Mouse (Mus musculus) MEL (cell line): ENCODE results near the gene Dennd2a. TPM values are rescaled to one million over a fixed set of nuclear protein-coding genes. Genes with fewer than 3 reads are reported as not detected.

ENCODE experiments used
- DNase-seq: peaks from one replicate; pipeline ENCODE4 v3.0.0; 2011; ENCODE audit warnings: low read depth, low spot score
- H3K27ac ChIP-seq: 2 replicates; pipeline ENCODE4 v1.5.1; 2012; ENCODE audit warnings: low read depth, mild to moderate bottlenecking, control low read depth, low read length, moderate library complexity; ENCODE audit not compliant: control insufficient read depth
- H3K27me3 ChIP-seq, 2 experiments: fragments of 150-350 bp in 1 of 2; sonication (generic) in 1 of 2; 2 replicates each; pipeline ENCODE4 v1.6.1; 2012; ENCODE audit warnings: low read length in 2 of 2, mild to moderate bottlenecking in 2 of 2, improper control_type of control experiment in 1 of 2, moderate library complexity in 1 of 2; ENCODE audit not compliant: insufficient read depth in 2 of 2, control insufficient read depth in 1 of 2
- H3K36me3 ChIP-seq, 2 experiments: 2 replicates each; pipeline ENCODE4 v1.6.1; 2012 to 2014; ENCODE audit warnings: low read length in 2 of 2, improper control_type of control experiment in 1 of 2, inconsistent platforms in 1 of 2, mild to moderate bottlenecking in 1 of 2; ENCODE audit not compliant: insufficient read depth in 2 of 2, control insufficient read depth in 1 of 2
- H3K4me1 ChIP-seq, 2 experiments: fragments of 150-350 bp in 1 of 2; sonication (generic) in 1 of 2; 2 replicates each; pipeline ENCODE4 v1.6.1; 2012; ENCODE audit warnings: low read length in 2 of 2, improper control_type of control experiment in 1 of 2, mild to moderate bottlenecking in 1 of 2; ENCODE audit not compliant: insufficient read depth in 2 of 2, control insufficient read depth in 1 of 2
- H3K4me3 ChIP-seq, 2 experiments: fragments of 150-350 bp in 1 of 2; sonication (generic) in 1 of 2; 2 replicates each; pipeline ENCODE4 v1.5.1; 2012; ENCODE audit warnings: low read depth in 2 of 2, low read length in 2 of 2, mild to moderate bottlenecking in 2 of 2, moderate library complexity in 2 of 2, control low read depth in 1 of 2, improper control_type of control experiment in 1 of 2; ENCODE audit not compliant: control insufficient read depth in 1 of 2, insufficient read depth in 1 of 2
- H3K79me2 ChIP-seq: 2 replicates; pipeline ENCODE4 v1.6.1; 2012; ENCODE audit warnings: mild to moderate bottlenecking, low read length, moderate library complexity; ENCODE audit not compliant: control insufficient read depth, poor library complexity, insufficient read depth
- H3K9ac ChIP-seq: 2 replicates; pipeline ENCODE4 v1.6.1; 2012; ENCODE audit warnings: low read depth, mild to moderate bottlenecking, control low read depth, low read length, moderate library complexity; ENCODE audit not compliant: control insufficient read depth, poor library complexity, severe bottlenecking
- H3K9me3 ChIP-seq: fragments of 150-350 bp; sonication (generic); replicated peaks from 2 replicates; pipeline ENCODE4 v1.6.1; 2012; ENCODE audit warnings: mild to moderate bottlenecking, low read length, improper control_type of control experiment, moderate library complexity; ENCODE audit not compliant: insufficient read depth
- CTCF ChIP-seq, 3 experiments: IDR thresholded peaks in 2 of 3; conservative IDR thresholded peaks in 1 of 3; 2 replicates each; pipeline ENCODE4 v1.5.1; 2011 to 2012; ENCODE audit warnings: low read length in 3 of 3, low read depth in 2 of 3, mild to moderate bottlenecking in 2 of 3, improper control_type of control experiment in 1 of 3, inconsistent platforms in 1 of 3, mixed read lengths in 1 of 3, moderate library complexity in 1 of 3; ENCODE audit not compliant: control insufficient read depth in 1 of 3, insufficient read depth in 1 of 3, poor library complexity in 1 of 3, severe bottlenecking in 1 of 3
- EP300 ChIP-seq, 2 experiments: IDR thresholded peaks; 2 replicates each; pipeline ENCODE4 v1.6.1; 2011; ENCODE audit warnings: improper control_type of control experiment in 2 of 2, low read length in 2 of 2, low read depth in 1 of 2, mild to moderate bottlenecking in 1 of 2
- ETS1 ChIP-seq: IDR thresholded peaks from 2 replicates; pipeline ENCODE4 v1.6.1; 2012; ENCODE audit warnings: low read depth, mild to moderate bottlenecking, inconsistent platforms, low read length, improper control_type of control experiment, moderate library complexity
- HCFC1 ChIP-seq: IDR thresholded peaks from 2 replicates; pipeline ENCODE4 v1.6.1; 2012; ENCODE audit warnings: low read depth, mild to moderate bottlenecking, inconsistent platforms, low read length, improper control_type of control experiment, moderate library complexity
- MYB ChIP-seq: IDR thresholded peaks from 2 replicates; pipeline ENCODE4 v1.6.1; 2011; ENCODE audit warnings: mild to moderate bottlenecking, low read depth, low read length, improper control_type of control experiment
- MYC ChIP-seq: IDR thresholded peaks from 2 replicates; pipeline ENCODE4 v1.6.1; 2011; ENCODE audit warnings: low read depth, mild to moderate bottlenecking, low read length, improper control_type of control experiment, moderate library complexity
- NRF1 ChIP-seq: IDR thresholded peaks from 2 replicates; pipeline ENCODE4 v1.6.1; 2014; ENCODE audit warnings: low read depth, mild to moderate bottlenecking, inconsistent platforms, low read length, improper control_type of control experiment, moderate library complexity; ENCODE audit not compliant: poor library complexity, insufficient read depth, severe bottlenecking
- POLR2A ChIP-seq, 2 experiments: IDR thresholded peaks; 2 replicates each; pipeline ENCODE4 v1.6.1; 2011 to 2012; ENCODE audit warnings: low read length in 2 of 2, mild to moderate bottlenecking in 2 of 2, control low read depth in 1 of 2, improper control_type of control experiment in 1 of 2, low read depth in 1 of 2, moderate library complexity in 1 of 2; ENCODE audit not compliant: control insufficient read depth in 1 of 2, insufficient read depth in 1 of 2, poor library complexity in 1 of 2
- RCOR1 ChIP-seq: IDR thresholded peaks from 2 replicates; pipeline ENCODE4 v1.6.1; 2012; ENCODE audit warnings: low read depth, mild to moderate bottlenecking, inconsistent platforms, low read length, improper control_type of control experiment
- TBP ChIP-seq: IDR thresholded peaks from 2 replicates; pipeline ENCODE4 v1.8.0; 2011; ENCODE audit warnings: low read depth, low read length, improper control_type of control experiment
- TCF12 ChIP-seq: IDR thresholded peaks from 2 replicates; pipeline ENCODE4 v1.6.1; 2014; ENCODE audit warnings: low read depth, mild to moderate bottlenecking, inconsistent platforms, low read length, improper control_type of control experiment, moderate library complexity
- UBTF ChIP-seq: IDR thresholded peaks from 2 replicates; pipeline ENCODE4 v1.6.1; 2012; ENCODE audit warnings: low read depth, mild to moderate bottlenecking, inconsistent platforms, low read length, improper control_type of control experiment, moderate library complexity, borderline replicate concordance; ENCODE audit not compliant: insufficient read depth
- USF2 ChIP-seq, 2 experiments: IDR thresholded peaks; 2 replicates each; pipeline ENCODE4 v1.6.1; 2011 to 2012; ENCODE audit warnings: improper control_type of control experiment in 2 of 2, low read length in 2 of 2, borderline replicate concordance in 1 of 2, inconsistent platforms in 1 of 2, low read depth in 1 of 2, mild to moderate bottlenecking in 1 of 2; ENCODE audit not compliant: insufficient read depth in 1 of 2
- ZC3H11A ChIP-seq: IDR thresholded peaks from 2 replicates; pipeline ENCODE4 v1.6.1; 2012; ENCODE audit warnings: low read depth, mild to moderate bottlenecking, inconsistent platforms, low read length, improper control_type of control experiment
- ZMIZ1 ChIP-seq: IDR thresholded peaks from 2 replicates; pipeline ENCODE4 v1.6.1; 2012; ENCODE audit warnings: low read depth, mild to moderate bottlenecking, inconsistent platforms, low read length, improper control_type of control experiment, moderate library complexity
- ZNF384 ChIP-seq: IDR thresholded peaks from 2 replicates; pipeline ENCODE4 v1.6.1; 2012; ENCODE audit warnings: low read depth, mild to moderate bottlenecking, inconsistent platforms, low read length, improper control_type of control experiment
- polyA plus RNA-seq, 2 experiments: library from polyadenylated mRNA; stranded (reverse) in 1 of 2; unstranded in 1 of 2; fragments of >175 nt in 1 of 2; fragments of >200 nt in 1 of 2; gene quantifications; 2 replicates each; pipeline versions ENCODE4 v1.2.1 to v1.2.4; 2012; ENCODE audit warnings: low replicate concordance in 2 of 2, low read depth in 1 of 2; ENCODE audit not compliant: insufficient read length in 2 of 2, insufficient read depth in 1 of 2, missing spikeins in 1 of 2
- total RNA-seq: library from RNA; depleted of rRNA; stranded (reverse); fragments of 300-350 nt; gene quantifications from 2 replicates; pipeline ENCODE4 v1.2.3, GENCODE M21; 2012

Dennd2a gene
- total and polyA plus RNA-seq, 3 experiments = 0.15 TPM; not detected in 2

DNA sequence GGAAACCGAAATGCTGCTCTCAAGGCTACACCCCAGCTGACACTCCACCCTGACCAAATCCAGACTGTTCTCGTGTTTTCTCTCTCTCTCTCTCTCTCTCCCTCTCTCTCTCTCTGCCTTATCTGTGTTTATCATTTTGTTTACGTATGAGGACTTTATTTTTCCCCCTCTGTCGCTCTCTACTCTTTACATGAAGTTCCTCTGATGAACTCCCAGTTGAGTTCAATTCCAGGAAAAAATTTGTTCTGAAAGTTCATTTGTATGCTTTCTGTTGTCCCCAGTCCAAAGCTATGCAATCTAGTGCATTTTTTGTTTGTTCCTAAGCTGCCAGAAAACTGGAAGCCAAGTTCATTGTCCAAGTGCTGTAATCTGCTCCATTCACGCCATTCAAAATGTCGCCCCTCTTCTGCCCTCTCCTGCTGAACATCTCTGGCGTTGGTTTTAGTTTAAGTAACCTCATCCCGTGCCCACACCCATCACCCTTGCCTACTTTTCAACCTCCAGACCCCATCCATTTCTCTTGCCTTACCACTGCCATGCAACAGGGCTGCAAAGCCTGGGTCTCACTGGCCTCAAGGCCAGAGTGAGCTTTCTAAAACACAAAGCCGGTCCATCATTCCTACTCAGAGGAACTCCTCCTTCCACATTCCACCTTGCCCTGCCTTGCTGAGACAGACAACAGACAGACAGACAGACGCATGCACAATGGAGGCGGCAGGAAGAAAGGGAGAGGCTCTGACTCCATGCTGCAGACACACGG is 2.6 kb downstream of the Dennd2a start:
- Histone ChIP-seq H3K4me1 (no peaks in the 10 kb centered on the region), H3K9me3 (no peaks in the 10 kb centered on the region), H3K4me3 (no peak overlapping the region), H3K36me3 (no peaks in the 10 kb centered on the region), H3K9ac (no peak overlapping the region), H3K79me2 (no peaks in the 10 kb centered on the region), H3K27me3 (peaks cover 0 to 4% of the 10 kb centered on the region in 2 experiments; a peak in 3 of 4 replicates), H3K27ac (no peak overlapping the region)
- TF ChIP-seq HCFC1 = no peak
- TF ChIP-seq MYC = no peak
- no peak for TF ChIP-seq POLR2A (IDR thresholded peaks at IDR 0.05; ENCODE audit: control insufficient read depth in 1 of 2, insufficient read depth in 1 of 2, low read depth in 1 of 2, low read length in 2 of 2, poor library complexity in 1 of 2)
- no peak for TF ChIP-seq ZC3H11A
- no peak for TF ChIP-seq ZNF384
- no peak for TF ChIP-seq RCOR1
- TF ChIP-seq CTCF (IDR thresholded peaks at IDR 0.05 in 2 of 3, conservative IDR thresholded peaks at IDR 0.05 in 1 of 3; ENCODE audit: control insufficient read depth in 1 of 3, insufficient read depth in 1 of 3, low read depth in 2 of 3, low read length in 3 of 3, poor library complexity in 1 of 3, severe bottlenecking in 1 of 3) = no peak
- no peak for TF ChIP-seq EP300 (IDR thresholded peaks at IDR 0.05; ENCODE audit: low read depth in 1 of 2, low read length in 2 of 2)
- TF ChIP-seq USF2 (IDR thresholded peaks at IDR 0.05; ENCODE audit: borderline replicate concordance in 1 of 2, insufficient read depth in 1 of 2, low read depth in 1 of 2, low read length in 2 of 2) = no peak
- TF ChIP-seq UBTF = no peak
- no peak for TF ChIP-seq ETS1
- TF ChIP-seq TBP = no peak
- no peak for TF ChIP-seq TCF12
- TF ChIP-seq NRF1 = no peak
- no peak for TF ChIP-seq MYB
- DNase-seq = no peak

DNA sequence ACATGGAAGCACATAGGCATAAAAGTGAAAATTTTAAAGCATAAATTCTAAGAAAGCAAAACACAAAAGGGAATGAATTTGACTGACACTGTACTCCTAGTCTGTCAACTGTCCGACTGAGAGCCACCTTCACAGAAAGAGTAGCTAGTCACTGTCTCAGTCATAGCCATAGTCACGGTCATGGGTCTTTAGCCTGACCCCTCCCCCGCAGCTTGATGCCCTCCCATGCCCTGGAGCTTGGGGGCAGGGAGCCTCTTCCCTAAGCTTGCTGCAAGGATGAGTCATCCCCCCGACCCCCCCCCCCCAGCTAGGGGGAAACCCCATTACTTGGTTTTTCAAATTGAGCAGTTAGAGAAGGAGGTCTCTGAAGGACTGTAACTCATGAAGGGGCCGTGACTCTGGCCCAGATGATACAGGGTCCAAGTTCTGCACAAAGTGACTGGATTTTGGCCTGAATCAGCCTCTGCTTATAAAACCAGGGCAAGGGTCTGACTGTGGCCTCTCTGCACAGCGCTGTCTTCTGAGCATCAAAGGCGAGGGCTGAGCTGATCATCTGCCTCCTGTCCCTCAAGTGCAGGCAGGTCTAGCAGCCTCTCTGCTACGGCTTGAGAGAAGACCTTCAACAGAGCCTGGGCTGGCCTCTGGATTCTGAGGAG is 5.6 kb downstream of the Dennd2a start:
- no peaks in the 10 kb centered on the region for H3K9me3 ChIP-seq
- H3K36me3 ChIP-seq = no peaks in the 10 kb centered on the region
- no peaks in the 10 kb centered on the region for H3K79me2 ChIP-seq
- no peak overlapping the region for H3K9ac ChIP-seq
- no peaks in the 10 kb centered on the region for H3K4me1 ChIP-seq
- H3K27me3 ChIP-seq = peaks cover 2 to 5% of the 10 kb centered on the region in 2 experiments
- H3K4me3 ChIP-seq = no peak overlapping the region
- DNase-seq = no peak
- no peak for TF ChIP-seq ZMIZ1
- no peak for TF ChIP-seq RCOR1
- H3K27ac ChIP-seq = no peak overlapping the region
